Mouse (Mus musculus) c-Kit-negative CD71-positive TER-119-positive erythroid progenitor cells, embryonic 14.5 days (primary cell): ENCODE measurements around the gene Disp3.

Experiments used
- DNase-seq: peaks from one replicate; pipeline ENCODE4 v3.0.0-alpha.2; 2013; ENCODE audit warnings: low read depth, low spot score

The Disp3 gene

GRCm38 (mm10) chr4:148291080-148291479, 3.3 kb upstream of the Disp3 start:
- DNase-seq: no peak

DNA sequence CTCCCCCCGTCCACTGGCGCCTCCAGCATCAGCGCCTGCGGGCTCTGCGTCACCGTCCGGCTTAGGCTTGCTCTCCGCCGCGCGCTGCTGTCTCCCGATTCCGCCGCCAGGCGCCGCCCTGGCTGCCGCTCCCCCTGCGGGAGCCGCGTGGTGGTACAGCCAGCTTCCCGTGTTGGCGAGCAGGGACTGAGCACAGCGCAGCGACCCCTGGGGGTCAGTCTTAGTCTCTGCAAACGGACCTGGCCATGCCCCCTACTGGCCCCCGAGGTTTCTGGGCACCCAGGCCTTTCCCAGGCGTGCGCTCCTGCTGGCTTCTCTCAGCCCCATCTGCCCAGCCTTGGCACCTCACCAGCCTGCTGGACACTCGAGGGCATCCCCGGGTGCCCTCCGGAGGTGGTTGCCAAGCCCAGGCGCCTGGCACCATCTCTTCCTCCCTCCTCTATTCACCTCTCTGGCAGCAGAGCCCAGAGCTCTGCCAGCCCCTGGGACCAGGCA, 337 bp upstream of the Disp3 start:
- no peak for DNase-seq

DNA sequence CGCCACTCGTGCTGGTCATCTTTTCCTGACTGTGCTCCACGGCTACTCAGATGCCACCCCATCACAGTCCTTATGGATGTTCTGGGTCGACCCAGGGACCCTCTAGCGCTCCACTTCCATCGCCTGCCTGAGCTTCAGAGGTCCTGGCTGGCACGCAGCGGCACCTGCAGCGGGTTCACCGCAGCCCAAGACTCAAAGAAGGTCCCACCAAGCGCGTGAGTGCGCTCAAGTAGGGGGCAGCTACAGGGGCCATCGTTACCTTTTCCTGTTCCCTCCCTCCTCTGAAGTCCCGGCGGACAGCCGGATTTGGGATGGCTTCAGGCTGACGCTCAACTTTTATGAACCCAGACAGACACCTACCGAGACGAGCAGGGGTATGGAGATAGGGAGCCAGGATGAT, 724 bp downstream of the Disp3 start:
- DNase-seq: no peak

DNA sequence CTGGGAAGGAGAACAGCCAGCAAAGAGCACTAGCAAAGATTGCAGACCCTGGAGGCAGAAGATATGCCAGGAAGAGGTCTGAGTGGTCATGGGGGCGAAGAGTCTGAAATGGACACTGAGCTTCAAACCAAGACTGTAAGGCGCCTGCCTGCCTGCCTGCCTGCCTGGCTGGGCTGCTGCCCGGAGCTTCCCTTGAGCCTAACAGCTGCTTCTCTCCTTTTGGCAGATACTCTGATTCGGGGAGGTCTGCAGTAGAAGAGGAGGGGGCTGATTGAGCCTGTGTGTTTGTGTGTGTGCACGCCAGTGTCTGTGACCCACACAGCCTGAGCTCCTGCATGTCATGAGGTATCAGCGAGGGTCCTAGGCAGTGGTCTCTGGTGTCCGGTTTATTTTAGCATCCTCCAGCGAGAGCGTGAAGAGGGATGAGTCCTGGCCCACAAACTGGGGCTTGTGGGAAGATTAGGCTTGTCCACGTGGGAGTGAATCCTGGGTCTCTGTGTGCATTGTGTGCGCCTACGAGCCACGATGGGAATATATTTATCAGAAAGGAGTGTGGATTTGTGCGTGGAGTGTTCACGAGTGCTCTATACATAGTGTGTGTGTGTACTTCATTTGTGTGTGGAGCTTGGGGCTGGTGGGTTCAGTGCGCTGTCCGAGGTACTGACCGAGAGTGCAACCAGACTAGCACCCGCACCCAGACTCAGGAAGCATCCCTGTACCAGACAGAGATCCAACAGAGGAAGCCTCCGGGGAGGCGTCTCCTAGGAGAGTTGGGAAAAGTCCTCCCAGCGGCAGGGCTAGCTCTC, 1.3 kb downstream of the Disp3 start:
- no peak for DNase-seq

GRCm38 (mm10) chr4:148284219-148284618, 3.5 kb downstream of the Disp3 start:
- DNase-seq: no peak

- no peak for DNase-seq
Observed at GRCm38 (mm10) chr4:148276816-148277491, 10.8 kb downstream of the Disp3 start.

GRCm38 (mm10) chr4:148274671-148275070, 13.1 kb downstream of the Disp3 start:
- no peak for DNase-seq

- DNase-seq: no peak
Observed at GRCm38 (mm10) chr4:148273229-148273628, 14.5 kb downstream of the Disp3 start.

GRCm38 (mm10) chr4:148271656-148272055, 16.1 kb downstream of the Disp3 start:
- no peak for DNase-seq

DNA sequence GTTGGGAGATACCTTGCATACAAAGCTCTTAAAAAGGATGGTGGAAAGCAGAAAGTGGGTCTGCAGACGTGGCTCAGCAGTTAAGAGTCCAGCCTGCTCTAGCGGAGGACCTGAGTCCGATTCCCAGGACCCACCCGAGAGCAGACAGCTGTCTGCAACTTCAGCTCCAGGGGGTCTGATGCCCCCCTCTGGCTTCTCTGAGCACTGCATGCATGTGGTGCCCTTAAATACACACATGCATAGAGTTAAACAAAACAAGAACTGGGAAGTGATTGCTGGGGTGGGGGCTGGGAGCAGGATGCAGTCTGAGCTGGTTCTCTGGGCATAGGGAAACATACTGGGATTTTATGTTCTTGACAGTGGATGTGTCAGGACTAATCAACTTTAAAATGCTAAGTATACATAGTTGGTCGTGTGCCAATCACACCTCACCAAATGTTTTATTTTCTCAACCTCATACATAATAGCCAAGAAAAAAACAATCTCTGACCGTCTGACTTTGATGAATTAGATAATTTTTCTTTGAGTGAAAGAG, 20.7 kb downstream of the Disp3 start:
- DNase-seq: no peak

DNA sequence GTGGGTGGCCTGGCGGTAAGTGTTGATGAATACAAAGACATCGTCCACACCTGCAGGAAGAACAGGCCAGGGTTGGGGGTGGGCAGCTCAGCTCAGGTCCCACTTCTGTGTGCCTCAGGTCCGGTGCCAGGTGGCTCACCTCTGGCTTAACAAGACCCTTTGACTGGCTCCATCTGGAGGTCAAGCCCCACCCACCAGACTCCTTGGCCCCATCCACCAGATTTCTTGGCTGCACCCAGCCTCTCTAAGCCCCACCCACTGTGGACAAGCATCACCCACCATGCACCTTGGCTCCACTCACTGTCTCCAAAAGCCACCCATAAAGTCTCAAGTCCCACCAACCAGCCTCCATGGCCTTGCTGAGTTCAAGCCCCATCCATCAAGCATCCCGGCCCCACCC, 27.8 kb downstream of the Disp3 start:
- no peak for DNase-seq

GRCm38 (mm10) chr4:148249341-148249740, 38.4 kb downstream of the Disp3 start:
- no peak for DNase-seq

DNA sequence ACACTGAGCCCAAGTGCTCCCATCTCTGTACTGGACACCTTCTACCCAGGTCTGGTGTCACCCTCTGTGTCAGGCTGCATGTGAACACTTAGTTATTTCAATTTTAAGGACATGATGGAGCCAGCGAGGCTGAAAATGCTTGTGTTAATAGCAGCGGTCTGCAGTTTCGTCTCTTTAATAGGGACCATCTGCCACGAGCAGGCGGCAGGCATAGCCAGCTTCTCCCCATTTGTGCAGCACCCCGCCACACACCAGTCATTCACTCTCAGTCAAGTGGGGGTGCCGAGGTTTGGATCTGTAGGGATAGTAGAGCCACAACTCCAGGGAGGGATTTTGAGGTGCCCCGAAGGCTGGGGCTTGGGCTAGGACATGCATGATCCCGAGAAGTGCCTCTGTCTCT, 47.4 kb downstream of the Disp3 start:
- no peak for DNase-seq

- no peak for DNase-seq
Observed at GRCm38 (mm10) chr4:148239474-148240130, 48.2 kb downstream of the Disp3 start.

GRCm38 (mm10) chr4:148238919-148239318, 48.8 kb downstream of the Disp3 start:
- no peak for DNase-seq

DNA sequence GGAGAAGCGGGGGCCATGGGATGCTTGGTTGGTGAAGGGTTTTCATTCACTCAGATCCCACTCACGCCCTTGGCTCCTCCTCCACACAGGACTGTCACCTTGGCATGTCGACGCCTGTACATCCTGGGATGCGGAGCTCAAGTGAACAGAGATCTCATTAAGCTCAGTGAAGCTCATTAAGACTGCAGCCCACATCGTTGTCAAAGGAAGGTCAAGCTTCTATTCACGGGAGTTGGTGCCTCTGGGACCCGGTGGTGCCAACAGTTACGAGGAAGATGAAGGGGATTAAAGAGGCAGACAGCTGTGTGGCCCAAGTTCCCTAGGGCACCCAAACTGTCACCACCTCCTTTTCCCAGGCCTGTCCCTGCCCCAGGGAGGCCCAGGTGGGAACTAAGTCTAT, 49.5 kb downstream of the Disp3 start:
- no peak for DNase-seq

DNA sequence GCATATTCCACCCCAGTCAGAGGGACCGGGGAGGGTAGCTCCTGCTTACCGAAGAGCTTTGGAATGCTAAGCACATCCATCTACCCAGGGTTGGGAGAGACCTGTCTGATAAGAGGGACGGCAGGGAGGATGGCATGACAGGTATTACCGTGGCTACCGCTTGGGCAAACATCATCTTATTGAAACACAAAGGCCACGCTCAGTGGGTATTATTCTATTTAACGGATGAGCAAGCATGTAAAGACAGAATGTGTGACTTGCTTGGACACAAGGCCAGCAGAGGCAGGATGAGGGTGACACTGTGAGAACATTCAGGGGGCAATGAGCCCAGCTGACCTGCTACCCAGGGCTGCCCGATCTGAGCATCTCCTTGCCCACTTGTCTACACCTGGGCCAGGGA, 51.1 kb downstream of the Disp3 start:
- DNase-seq: no peak

DNA sequence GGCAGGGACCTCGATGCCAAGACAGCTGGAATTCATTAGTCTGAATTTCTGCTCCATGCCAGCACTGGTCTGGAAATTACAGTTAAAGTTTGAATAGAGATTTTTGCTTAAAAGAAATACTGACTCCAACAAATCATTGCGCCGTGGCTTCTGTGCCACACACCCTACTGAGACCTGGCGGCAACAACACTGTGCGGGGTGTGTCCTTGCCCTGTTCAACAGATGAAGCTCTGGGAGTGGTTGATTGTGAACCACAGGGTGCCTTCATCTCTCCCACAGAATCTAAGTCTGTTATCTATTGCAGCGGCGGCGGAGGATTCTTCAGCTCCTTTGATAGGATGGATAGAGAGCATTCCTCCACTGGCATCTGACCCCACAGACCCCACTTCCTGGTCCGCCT, 54.7 kb downstream of the Disp3 start:
- DNase-seq: no peak

GRCm38 (mm10) chr4:148232615-148233014, 55.1 kb downstream of the Disp3 start:
- DNase-seq: no peak

GRCm38 (mm10) chr4:148232124-148232523, 55.6 kb downstream of the Disp3 start:
- DNase-seq: no peak

GRCm38 (mm10) chr4:148229646-148230045, 58.1 kb downstream of the Disp3 start:
- no peak for DNase-seq

DNA sequence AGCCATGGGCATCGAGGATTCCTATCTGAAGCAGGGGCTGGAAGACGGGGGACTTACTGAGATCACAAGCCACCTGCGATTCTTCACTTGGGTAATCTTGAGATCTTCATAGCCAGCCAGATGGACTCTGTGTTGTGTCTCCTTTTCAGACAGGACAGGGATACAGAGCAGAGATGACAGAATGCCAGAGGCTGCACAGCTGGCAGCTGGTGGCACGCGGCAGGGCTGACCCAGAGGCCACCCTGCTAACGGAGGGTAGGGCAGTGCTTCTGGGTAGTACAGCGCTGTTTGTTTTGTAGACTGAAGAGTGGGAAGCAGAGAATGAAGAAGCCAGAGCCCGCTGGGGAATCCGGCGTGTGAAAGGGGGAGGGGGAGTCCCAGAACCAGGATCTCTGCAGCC, 64.8 kb downstream of the Disp3 start:
- DNase-seq: no peak
